Mouse (Mus musculus) hindbrain, embryonic 11.5 days (tissue): ENCODE results near the gene Wasf1. TPM values are rescaled to one million over a fixed set of nuclear protein-coding genes. Genes with fewer than 3 reads are reported as not detected.

ENCODE experiments used
- ATAC-seq: fragments of 200-750 bp; cut with Nextera tagmentation; 2 replicates; pipeline ENCODE4 v1.8.0; 2017; ENCODE audit warnings: mild to moderate bottlenecking, moderate TSS enrichment, moderate library complexity; ENCODE audit not compliant: low FRiP score
- DNase-seq: peaks from one replicate; pipeline ENCODE4 v3.0.0-alpha.2; 2015; ENCODE audit warnings: low spot score
- H3K27ac ChIP-seq: fragments of 300-500 bp; sonication (generic); 2 replicates; pipeline ENCODE4 v1.5.1; 2014; ENCODE audit warnings: mild to moderate bottlenecking, low read depth, low read length
- H3K27me3 ChIP-seq: fragments of 300-500 bp; sonication (generic); 2 replicates; pipeline ENCODE4 v1.6.1; 2014; ENCODE audit warnings: mild to moderate bottlenecking, low read length, moderate library complexity, mixed read lengths; ENCODE audit not compliant: control insufficient read depth, insufficient read depth
- H3K36me3 ChIP-seq: fragments of 300-500 bp; sonication (generic); 2 replicates; pipeline ENCODE4 v1.6.1; 2014; ENCODE audit warnings: mild to moderate bottlenecking, low read length, moderate library complexity, mixed read lengths; ENCODE audit not compliant: control insufficient read depth, insufficient read depth
- H3K4me1 ChIP-seq: fragments of 300-500 bp; sonication (generic); replicated peaks from 2 replicates; pipeline ENCODE4 v1.6.1; 2014; ENCODE audit warnings: low read length, mixed read lengths; ENCODE audit not compliant: control insufficient read depth, insufficient read depth
- H3K4me2 ChIP-seq: fragments of 300-500 bp; sonication (generic); replicated peaks from 2 replicates; pipeline ENCODE4 v1.6.1; 2014; ENCODE audit warnings: mild to moderate bottlenecking, low read depth, low read length
- H3K4me3 ChIP-seq: fragments of 300-500 bp; sonication (generic); 2 replicates; pipeline ENCODE4 v1.5.1; 2014; ENCODE audit warnings: low read depth, low read length
- H3K9ac ChIP-seq: fragments of 300-500 bp; sonication (generic); 2 replicates; pipeline ENCODE4 v1.6.1; 2014; ENCODE audit warnings: low read depth, low read length
- H3K9me3 ChIP-seq: fragments of 300-500 bp; sonication (generic); 2 replicates; pipeline ENCODE4 v1.6.1; 2016; ENCODE audit warnings: low read length; ENCODE audit not compliant: control insufficient read depth
- WGBS: fragments of 180-500 bp; shearing (Covaris S2); extraction: QIAGEN DNeasy Blood & Tissue Kit; methylation state at CpG from one replicate; pipeline ENCODE4 v1.1.7; 2014; 5-methylcytosine and 5-hydroxymethylcytosine counted together
- polyA plus RNA-seq: library from polyadenylated mRNA; unstranded; fragments of >200 nt; fragmentation: Nextera tagmentation; extraction: Ambion mirVana; gene quantifications from 2 replicates; pipeline ENCODE4 v1.2.1, GENCODE M21; 2014

Gene Wasf1
- polyA plus RNA-seq, 1 experiment from 2014 or later = 43.8 TPM

GRCm38 (mm10) chr10:40882333-40882732 is 942 bp upstream of the Wasf1 start:
- Histone ChIP-seq H3K27ac (0 out of 2 replicates have a peak overlapping the region, but pooled peaks have one; percentile 17), H3K9me3 (no peaks in the 10 kb centered on the region), H3K9ac (peak overlapping the region; percentile 79), H3K4me2 (peak overlapping the region; percentile 47), H3K4me3 (peak overlapping the region; percentile 98), H3K36me3 (no peaks in the 10 kb centered on the region), H3K27me3 (no peaks in the 10 kb centered on the region), H3K4me1 (no peaks in the 10 kb centered on the region)
- 19% methylated on average over 9 of the region's 9 CpGs for WGBS
- ATAC-seq (no peak), DNase-seq (no peak)

GRCm38 (mm10) chr10:40883644-40884278 is 486 bp downstream of the Wasf1 start:
- H3K4me2 ChIP-seq = peak overlapping the region; percentile 49
- peak overlapping the region; percentile 98 for H3K27ac ChIP-seq
- ATAC-seq (peak; percentile 93), DNase-seq (no peak)
- H3K9me3 ChIP-seq = no peaks in the 10 kb centered on the region
- no peaks in the 10 kb centered on the region for H3K4me1 ChIP-seq
- no peaks in the 10 kb centered on the region for H3K36me3 ChIP-seq
- peak overlapping the region; percentile 96 for H3K9ac ChIP-seq
- no peaks in the 10 kb centered on the region for H3K27me3 ChIP-seq
- WGBS = under 1% methylated on average over 70 of the region's 87 CpGs
- peak overlapping the region; percentile 98 for H3K4me3 ChIP-seq

DNA sequence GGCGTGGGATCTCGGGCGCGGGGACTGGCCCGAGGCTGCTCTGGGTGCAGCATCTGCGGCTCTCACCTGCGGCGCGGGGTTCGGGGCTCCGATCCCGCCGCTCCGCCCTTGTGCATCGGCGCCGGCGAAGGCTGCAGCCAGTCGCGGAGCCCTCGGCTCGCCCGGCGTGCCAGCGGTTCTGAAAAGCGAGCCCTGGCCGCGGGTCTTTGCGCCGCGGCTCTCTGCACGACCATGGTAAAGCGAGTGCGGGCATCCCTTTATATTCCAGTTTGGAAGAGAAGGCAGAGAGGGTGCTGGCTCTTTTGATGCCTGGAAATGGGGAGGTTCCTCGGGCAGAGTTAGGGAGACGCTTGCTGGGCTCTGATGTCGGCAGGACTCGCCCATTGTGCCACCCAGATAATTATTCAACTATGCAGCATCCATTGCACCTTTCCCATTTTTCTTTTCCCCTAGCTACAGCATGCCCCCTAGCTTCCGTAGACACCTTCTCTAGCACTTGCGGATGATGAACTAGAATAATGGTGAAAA is 1.1 kb downstream of the Wasf1 start:
- Histone ChIP-seq H3K36me3 (no peaks in the 10 kb centered on the region), H3K27ac (peak overlapping the region; percentile 98), H3K4me3 (peak overlapping the region; percentile 98), H3K4me2 (peak overlapping the region; percentile 49), H3K4me1 (no peaks in the 10 kb centered on the region), H3K9ac (peak overlapping the region; percentile 96), H3K9me3 (no peaks in the 10 kb centered on the region), H3K27me3 (no peaks in the 10 kb centered on the region)
- DNase-seq = peak; percentile 71
- WGBS = 0% methylated on average over 40 of the region's 40 CpGs
- ATAC-seq = peak; percentile 36

DNA sequence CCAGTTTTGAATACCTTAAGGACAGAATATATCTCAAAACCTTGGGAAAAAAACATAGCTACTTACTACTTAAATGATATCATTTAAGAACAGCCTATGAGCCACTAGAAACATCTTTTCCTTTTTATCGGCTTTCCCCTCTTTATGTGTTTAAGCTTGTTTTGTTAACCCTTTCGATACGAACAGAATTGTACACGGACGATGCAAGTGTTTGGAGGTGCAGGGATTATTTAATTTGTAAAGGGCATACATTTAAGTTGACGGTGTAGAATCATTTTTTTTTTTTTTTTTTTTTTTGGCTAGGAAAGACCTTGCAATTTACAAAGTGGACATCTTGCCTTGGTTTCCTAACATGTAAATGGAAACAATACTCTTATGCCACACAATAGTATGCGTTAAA is 2.2 kb downstream of the Wasf1 start:
- Histone ChIP-seq H3K4me3 (0 out of 2 replicates have a peak overlapping the region, but pooled peaks have one; percentile 8), H3K27ac (no peak overlapping the region), H3K4me2 (0 out of 2 replicates have a peak overlapping the region, but pooled peaks have one; percentile 28), H3K9me3 (no peaks in the 10 kb centered on the region), H3K9ac (no peak overlapping the region), H3K27me3 (no peaks in the 10 kb centered on the region), H3K36me3 (no peaks in the 10 kb centered on the region), H3K4me1 (no peaks in the 10 kb centered on the region)
- DNase-seq (peak; percentile 14), ATAC-seq (no peak)
- WGBS = 70% methylated on average over 7 of the region's 7 CpGs

GRCm38 (mm10) chr10:40887316-40887715 is 4.0 kb downstream of the Wasf1 start:
- DNase-seq = no peak
- H3K36me3 ChIP-seq = no peaks in the 10 kb centered on the region
- no peaks in the 10 kb centered on the region for H3K4me1 ChIP-seq
- H3K27me3 ChIP-seq = no peaks in the 10 kb centered on the region
- 76% methylated on average over 2 of the region's 2 CpGs for WGBS
- no peak overlapping the region for H3K27ac ChIP-seq
- H3K9ac ChIP-seq = no peak overlapping the region
- H3K9me3 ChIP-seq = no peaks in the 10 kb centered on the region
- no peak for ATAC-seq
- no peak overlapping the region for H3K4me3 ChIP-seq
- H3K4me2 ChIP-seq = no peak overlapping the region

GRCm38 (mm10) chr10:40889146-40889545 is 5.9 kb downstream of the Wasf1 start:
- no peak overlapping the region for H3K9ac ChIP-seq
- no peak overlapping the region for H3K27ac ChIP-seq
- H3K36me3 ChIP-seq = no peaks in the 10 kb centered on the region
- no peak overlapping the region for H3K4me3 ChIP-seq
- no peak overlapping the region for H3K4me2 ChIP-seq
- no peaks in the 10 kb centered on the region for H3K9me3 ChIP-seq
- no peaks in the 10 kb centered on the region for H3K27me3 ChIP-seq
- ATAC-seq = no peak
- WGBS = 88% methylated on average over 4 of the region's 4 CpGs
- no peak for DNase-seq
- H3K4me1 ChIP-seq = no peaks in the 10 kb centered on the region

- Histone ChIP-seq H3K27ac (no peak overlapping the region), H3K9me3 (no peaks in the 10 kb centered on the region), H3K36me3 (no peaks in the 10 kb centered on the region), H3K27me3 (no peaks in the 10 kb centered on the region), H3K9ac (no peak overlapping the region), H3K4me1 (no peaks in the 10 kb centered on the region), H3K4me3 (no peak overlapping the region), H3K4me2 (no peak overlapping the region)
- WGBS = 92% methylated on average over 12 of the region's 12 CpGs
- ATAC-seq = no peak
- no peak for DNase-seq
Measured at GRCm38 (mm10) chr10:40895765-40896164, 12.5 kb downstream of the Wasf1 start.

GRCm38 (mm10) chr10:40896656-40897055 is 13.4 kb downstream of the Wasf1 start:
- Histone ChIP-seq H3K4me2 (no peak overlapping the region), H3K9me3 (no peaks in the 10 kb centered on the region), H3K9ac (no peak overlapping the region), H3K27me3 (no peaks in the 10 kb centered on the region), H3K4me3 (no peak overlapping the region), H3K4me1 (no peaks in the 10 kb centered on the region), H3K36me3 (no peaks in the 10 kb centered on the region), H3K27ac (0 out of 2 replicates have a peak overlapping the region, but pooled peaks have one; percentile 5)
- DNase-seq (no peak), ATAC-seq (no peak)
- WGBS = 55% methylated on average over 5 of the region's 5 CpGs

DNA sequence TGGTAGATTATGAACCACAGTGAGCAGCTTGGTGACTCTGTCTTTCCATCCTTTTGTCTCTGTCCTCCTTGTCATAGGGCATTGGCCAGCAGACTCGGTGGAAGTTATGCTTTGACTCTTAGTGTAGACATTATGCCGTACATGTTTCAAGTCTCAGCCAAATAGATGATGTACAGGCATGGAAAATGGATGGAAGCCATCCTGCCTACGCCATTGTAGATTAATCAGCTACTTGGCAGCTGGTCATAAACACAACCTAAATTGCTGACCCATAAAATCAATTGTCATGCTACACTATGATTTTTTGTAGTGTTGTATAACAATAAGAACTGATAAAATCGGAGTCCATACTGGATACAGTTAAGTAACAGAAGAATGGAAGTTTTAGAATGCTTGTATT is 18.5 kb downstream of the Wasf1 start:
- WGBS = 74% methylated on average over 4 of the region's 4 CpGs
- no peak overlapping the region for H3K27ac ChIP-seq
- no peak overlapping the region for H3K4me2 ChIP-seq
- no peaks in the 10 kb centered on the region for H3K9me3 ChIP-seq
- DNase-seq (no peak), ATAC-seq (no peak)
- no peaks in the 10 kb centered on the region for H3K27me3 ChIP-seq
- no peaks in the 10 kb centered on the region for H3K36me3 ChIP-seq
- no peak overlapping the region for H3K4me3 ChIP-seq
- no peak overlapping the region for H3K9ac ChIP-seq
- no peaks in the 10 kb centered on the region for H3K4me1 ChIP-seq
